9 mouse cellular contexts compared by ENCODE assay signal in the genomic region with DNA sequence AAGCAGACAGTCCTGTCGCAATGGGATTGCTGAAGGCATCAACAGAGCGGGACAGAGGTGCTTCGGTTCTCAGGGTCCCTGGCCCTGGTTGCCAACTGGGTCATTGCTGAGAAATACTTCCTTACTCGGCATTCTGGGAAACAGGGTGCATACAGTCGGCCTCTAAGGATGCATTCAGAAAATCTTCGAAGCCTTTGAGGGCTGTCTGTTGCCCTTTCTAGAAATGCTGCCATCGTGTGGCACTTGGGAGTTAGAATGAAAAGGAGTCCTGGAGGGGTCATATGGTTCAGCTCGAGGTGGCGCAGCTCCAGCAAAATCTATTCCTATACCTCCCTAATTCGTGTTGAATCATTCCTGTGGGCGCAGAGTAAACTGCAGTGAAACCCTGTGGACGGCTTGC. TPM values are rescaled to one million over a fixed set of nuclear protein-coding genes. Genes with fewer than 3 reads are reported as not detected.
A peak's percentile ranks its signal among the peaks of the same experiment; 100 is the strongest.
DNase-seq lines count a peak whose midpoint lies in the region; ATAC-seq and TF ChIP-seq lines count a peak whose summit lies in the region.
"Had no signal": no experiment of that assay in that cellular context is flagged by ENCODE, and none has a peak within 500 bp of the region (broad histone marks: within the 10 kb centered on the region; RNA-seq: fewer than 3 reads in every experiment).

No protein-coding gene starts in this region.

- H3K4me1 ChIP-seq in heart, embryonic 10.5 days: no peaks in the 10 kb centered on the region
- peaks cover 33% of the 10 kb centered on the region for H3K4me1 ChIP-seq in bone marrow macrophage, adult 2 months (ENCODE audit: control insufficient read depth, insufficient read depth, low read length)
- no peaks in the 10 kb centered on the region for H3K4me1 ChIP-seq in kidney, embryonic 16.5 days (ENCODE audit: insufficient read depth, low read length)
- H3K4me1 ChIP-seq: hindbrain, embryonic 15.5 days had no signal

- no peaks in the 10 kb centered on the region for H3K27me3 ChIP-seq in heart, embryonic 10.5 days (ENCODE audit: insufficient read depth, poor library complexity, severe bottlenecking)
- H3K27me3 ChIP-seq in C2C12 (ENCODE audit: control insufficient read depth, insufficient read depth, insufficient read length): no peaks in the 10 kb centered on the region
- H3K27me3 ChIP-seq in kidney, embryonic 16.5 days (ENCODE audit: insufficient read depth, low read length): no peaks in the 10 kb centered on the region
- H3K27me3 ChIP-seq: hindbrain, embryonic 15.5 days had no signal

- no peak overlapping the region for H3ac ChIP-seq in C2C12 (ENCODE audit: control insufficient read depth, insufficient read length, low read depth)

- TF ChIP-seq POLR2A in bone marrow macrophage, adult 2 months (IDR thresholded peaks at IDR 0.05; ENCODE audit: borderline replicate concordance, low read depth, low read length): no peak

- H3K36me3 ChIP-seq in heart, embryonic 10.5 days: no peaks in the 10 kb centered on the region
- H3K36me3 ChIP-seq in C2C12 (ENCODE audit: control insufficient read depth, insufficient read depth): peaks cover 21% of the 10 kb centered on the region
- no peaks in the 10 kb centered on the region for H3K36me3 ChIP-seq in kidney, embryonic 16.5 days (ENCODE audit: insufficient read depth, low read length)
- H3K36me3 ChIP-seq: hindbrain, embryonic 15.5 days had no signal

- H3K79me3 ChIP-seq in C2C12 (ENCODE audit: low read depth): peaks cover 14% of the 10 kb centered on the region

- 33% methylated on average over 12 of the region's 12 CpGs for WGBS in heart, embryonic 10.5 days
- WGBS in kidney, embryonic 16.5 days: 38% methylated on average over 12 of the region's 12 CpGs

- TF ChIP-seq CTCF in C2C12 (IDR thresholded peaks at IDR 0.05; ENCODE audit: control insufficient read depth, insufficient read depth, insufficient read length): peak; percentile 0
- TF ChIP-seq CTCF in bone marrow macrophage, adult 2 months (IDR thresholded peaks at IDR 0.05; ENCODE audit: low read depth, low read length): 0 out of 2 replicates have a peak, but pooled peaks have one; percentile 23

- DNase-seq in heart, embryonic 10.5 days (ENCODE audit: low spot score): no peak
- DNase-seq in heart, adult 9 months (ENCODE audit: low spot score in 2 of 2): no peak
- peak; percentile 19 for DNase-seq in mesoderm, embryonic 11.5 days (ENCODE audit: low read depth, low spot score)
- DNase-seq in spleen, adult 12 weeks (ENCODE audit: low spot score): no peak
- DNase-seq in cerebellum, adult 18-20 months: no peak

- no peaks in the 10 kb centered on the region for H3K9me3 ChIP-seq in heart, embryonic 10.5 days
- H3K9me3 ChIP-seq in kidney, embryonic 16.5 days (ENCODE audit: low read length): no peaks in the 10 kb centered on the region
- H3K9me3 ChIP-seq: hindbrain, embryonic 15.5 days had no signal

- H3K4me3 ChIP-seq in heart, embryonic 10.5 days: 0 out of 2 replicates have a peak overlapping the region, but pooled peaks have one; percentile 27
- no peak overlapping the region for H3K4me3 ChIP-seq in C2C12 (ENCODE audit: insufficient read depth, poor library complexity, severe bottlenecking)
- H3K4me3 ChIP-seq in bone marrow macrophage, adult 2 months (ENCODE audit: insufficient read depth, low read length): no peak overlapping the region
- H3K4me3 ChIP-seq in kidney, embryonic 16.5 days (ENCODE audit: low read length): no peak overlapping the region
- H3K4me3 ChIP-seq: hindbrain, embryonic 15.5 days had no signal

- no peak overlapping the region for H3K27ac ChIP-seq in heart, embryonic 10.5 days
- no peak overlapping the region for H3K27ac ChIP-seq in bone marrow macrophage, adult 2 months (ENCODE audit: insufficient read depth, low read depth, low read length)
- H3K27ac ChIP-seq in kidney, embryonic 16.5 days (ENCODE audit: low read length): no peak overlapping the region
- H3K27ac ChIP-seq: hindbrain, embryonic 15.5 days had no signal

- no peak overlapping the region for H3K9ac ChIP-seq in kidney, embryonic 16.5 days (replicated peaks; ENCODE audit: low read length)
- H3K9ac ChIP-seq: hindbrain, embryonic 15.5 days had no signal

- ATAC-seq in kidney, embryonic 16.5 days (ENCODE audit: low FRiP score, low TSS enrichment): peak; percentile 35; the same call in 1 of the 2 replicates

- H3K79me2 ChIP-seq in C2C12 (ENCODE audit: control insufficient read depth, insufficient read depth): peaks cover 28% of the 10 kb centered on the region

- H3K4me2 ChIP-seq in kidney, embryonic 16.5 days (replicated peaks; ENCODE audit: low read depth, low read length): peak overlapping the region; percentile 23; the same call in 1 of the 2 replicates
- H3K4me2 ChIP-seq: hindbrain, embryonic 15.5 days had no signal

TF ChIP-seq in C2C12, 6 proteins besides CTCF, POLR2A, EP300 and RAD21:
- TF ChIP-seq MYOG (IDR thresholded peaks at IDR 0.05; ENCODE audit: control insufficient read depth, extremely low read depth, insufficient read length) (no peak), MAX (IDR thresholded peaks at IDR 0.05) (no peak), FOSL1 (IDR thresholded peaks at IDR 0.05; ENCODE audit: insufficient read depth, low read length, poor library complexity, severe bottlenecking) (no peak), MYOD1 (IDR thresholded peaks at IDR 0.05; ENCODE audit: control insufficient read depth, insufficient read length, low read depth) (no peak), CEBPB (IDR thresholded peaks at IDR 0.05; ENCODE audit: low read depth) (no peak), USF1 (IDR thresholded peaks at IDR 0.05; ENCODE audit: low read depth) (no peak)

RNA-seq across cellular contexts. Expression of a gene that starts 2.0 kb away (rescaled TPM):
- polyA plus RNA-seq in heart, embryonic 10.5 days (2016; fragmentation: Nextera tagmentation; extraction: Ambion mirVana): 2.1 and 2.2 TPM in 2 replicates
- 1,843 TPM for polyA plus RNA-seq in C2C12 (2012; fragmentation: generic; extraction: Trizol)
- 514 and 522 TPM in 2 replicates for polyA plus RNA-seq in bone marrow macrophage, adult 2 months (2012; ENCODE audit: insufficient read depth, insufficient read length, missing spikeins)
- 167 and 243 TPM in 2 replicates for polyA plus RNA-seq in kidney, embryonic 16.5 days (2015; fragmentation: Nextera tagmentation; extraction: Ambion mirVana)

RNA-seq across cellular contexts. Expression of a gene that starts 26.4 kb away (rescaled TPM):
- polyA plus RNA-seq in heart, embryonic 10.5 days (2016; fragmentation: Nextera tagmentation; extraction: Ambion mirVana): 6.7 and 10.6 TPM in 2 replicates
- polyA plus RNA-seq in C2C12 (2012; fragmentation: generic; extraction: Trizol): 6.1 TPM
- 17.8 and 20.7 TPM in 2 replicates for polyA plus RNA-seq in bone marrow macrophage, adult 2 months (2012; ENCODE audit: insufficient read depth, insufficient read length, missing spikeins)
- polyA plus RNA-seq in kidney, embryonic 16.5 days (2015; fragmentation: Nextera tagmentation; extraction: Ambion mirVana): 15.2 and 17.4 TPM in 2 replicates

Comparison
In these comparisons a context has a peak if more than half of its experiments do, and no peak if none do; other contexts are left out.
1. RNA of a gene that starts 2.0 kb away (polyA plus RNA-seq): 1,843 TPM in C2C12 (single experiment), 514 to 522 TPM in bone marrow macrophage, adult 2 months and 167 to 243 TPM in kidney, embryonic 16.5 days; 2.1 to 2.2 TPM in heart, embryonic 10.5 days; every median in the first group is over 10 times any median in the second.